Mouse (Mus musculus) CH12.LX (cell line): ENCODE results near the gene Fam72a. TPM values are rescaled to one million over a fixed set of nuclear protein-coding genes. Genes with fewer than 3 reads are reported as not detected.

ENCODE experiments used
- DNase-seq: peaks from one replicate; pipeline ENCODE4 v3.0.0-alpha.2; 2013; ENCODE audit errors: extremely low read depth
- H3K27ac ChIP-seq: 2 replicates; pipeline ENCODE4 v1.5.1; 2012; ENCODE audit warnings: low read depth, mild to moderate bottlenecking, control low read depth, moderate library complexity; ENCODE audit not compliant: insufficient read depth
- H3K27me3 ChIP-seq: replicated peaks from 2 replicates; pipeline ENCODE3; 2012; ENCODE audit warnings: inconsistent platforms
- H3K36me3 ChIP-seq, 2 experiments: replicated peaks in 1 of 2; 2 replicates each; pipeline versions ENCODE3 to v1.6.1; 2012; ENCODE audit warnings: inconsistent platforms in 1 of 2, low read length in 1 of 2, mild to moderate bottlenecking in 1 of 2, mixed read lengths in 1 of 2, moderate library complexity in 1 of 2; ENCODE audit not compliant: control insufficient read depth in 1 of 2, insufficient read depth in 1 of 2
- H3K4me1 ChIP-seq, 2 experiments: 2 replicates each; pipeline ENCODE4 v1.6.1; 2012; ENCODE audit warnings: inconsistent platforms in 1 of 2, moderate library complexity in 1 of 2; ENCODE audit not compliant: insufficient read depth in 2 of 2, control insufficient read depth in 1 of 2
- H3K4me2 ChIP-seq: 2 replicates; pipeline ENCODE4 v1.6.1; 2012; ENCODE audit warnings: low read depth, mild to moderate bottlenecking, control low read depth; ENCODE audit not compliant: poor library complexity, insufficient read depth, severe bottlenecking
- H3K4me3 ChIP-seq, 3 experiments: fragments of 150-350 bp in 1 of 3; sonication (generic) in 1 of 3; replicated peaks in 1 of 3; 2 replicates each; pipeline versions ENCODE3 to v1.5.1; 2011 to 2012; ENCODE audit warnings: low read depth in 2 of 3, low read length in 2 of 3, mild to moderate bottlenecking in 2 of 3, moderate library complexity in 2 of 3, control low read depth in 1 of 3, improper control_type of control experiment in 1 of 3, inconsistent platforms in 1 of 3, mixed read lengths in 1 of 3; ENCODE audit not compliant: poor library complexity in 1 of 3
- H3K79me2 ChIP-seq: replicated peaks from 2 replicates; pipeline ENCODE4 v1.6.1; 2012; ENCODE audit warnings: mild to moderate bottlenecking, moderate library complexity; ENCODE audit not compliant: control insufficient read depth, poor library complexity, insufficient read depth, severe bottlenecking; ENCODE audit errors: extremely low read depth
- H3K9ac ChIP-seq: 2 replicates; pipeline ENCODE4 v1.6.1; 2012; ENCODE audit warnings: low read depth, mild to moderate bottlenecking, control low read depth, moderate library complexity; ENCODE audit not compliant: insufficient read depth
- H3K9me3 ChIP-seq: replicated peaks from 2 replicates; pipeline ENCODE3; 2012; ENCODE audit warnings: low read length, inconsistent platforms, mixed read lengths
- CHD2 ChIP-seq: IDR thresholded peaks from 2 replicates; pipeline ENCODE4 v1.6.1; 2011; ENCODE audit warnings: low read length, improper control_type of control experiment
- CTCF ChIP-seq, 2 experiments: IDR thresholded peaks in 1 of 2; conservative IDR thresholded peaks in 1 of 2; 2 replicates each; pipeline ENCODE4 v1.5.1; 2011 to 2012; ENCODE audit warnings: low read depth in 2 of 2, low read length in 2 of 2, improper control_type of control experiment in 1 of 2, inconsistent platforms in 1 of 2, mild to moderate bottlenecking in 1 of 2, moderate library complexity in 1 of 2
- ELF1 ChIP-seq: IDR thresholded peaks from 2 replicates; pipeline ENCODE4 v1.6.1; 2014; ENCODE audit warnings: low read depth, mild to moderate bottlenecking, inconsistent platforms, low read length, improper control_type of control experiment
- EP300 ChIP-seq: IDR thresholded peaks from 2 replicates; pipeline ENCODE4 v1.6.1; 2011; ENCODE audit warnings: low read length, improper control_type of control experiment
- HCFC1 ChIP-seq: IDR thresholded peaks from 2 replicates; pipeline ENCODE4 v1.6.1; 2012; ENCODE audit warnings: low read depth, mild to moderate bottlenecking, inconsistent platforms, low read length, improper control_type of control experiment
- IRF4 ChIP-seq: IDR thresholded peaks from 2 replicates; pipeline ENCODE4 v1.6.1; 2014; ENCODE audit warnings: low read depth, mild to moderate bottlenecking, inconsistent platforms, low read length, improper control_type of control experiment
- KAT2A ChIP-seq: IDR thresholded peaks from 2 replicates; pipeline ENCODE4 v1.6.1; 2012; ENCODE audit warnings: low read length, improper control_type of control experiment, inconsistent platforms; ENCODE audit not compliant: insufficient replicate concordance
- MAFK ChIP-seq: IDR thresholded peaks from 2 replicates; pipeline ENCODE4 v1.6.1; 2011; ENCODE audit warnings: low read length, improper control_type of control experiment; ENCODE audit not compliant: insufficient replicate concordance
- MAX ChIP-seq: IDR thresholded peaks from 2 replicates; pipeline ENCODE4 v1.6.1; 2011; ENCODE audit warnings: low read length, improper control_type of control experiment
- MAZ ChIP-seq: IDR thresholded peaks from 2 replicates; pipeline ENCODE4 v1.6.1; 2012; ENCODE audit warnings: low read depth, mild to moderate bottlenecking, inconsistent platforms, low read length, improper control_type of control experiment, moderate library complexity
- MYC ChIP-seq: IDR thresholded peaks from 2 replicates; pipeline ENCODE4 v1.6.1; 2011; ENCODE audit warnings: low read depth, mild to moderate bottlenecking, improper control_type of control experiment, low read length
- POLR2AphosphoS2 ChIP-seq: IDR thresholded peaks from 2 replicates; pipeline ENCODE4 v1.6.1; 2011; ENCODE audit warnings: low read depth, low read length, improper control_type of control experiment
- RAD21 ChIP-seq: IDR thresholded peaks from 2 replicates; pipeline ENCODE4 v1.6.1; 2011; ENCODE audit warnings: low read depth, mild to moderate bottlenecking, low read length, improper control_type of control experiment, moderate library complexity
- SIN3A ChIP-seq: IDR thresholded peaks from 2 replicates; pipeline ENCODE4 v1.6.1; 2012; ENCODE audit warnings: low read length, improper control_type of control experiment, inconsistent platforms
- TCF12 ChIP-seq: IDR thresholded peaks from 2 replicates; pipeline ENCODE4 v1.6.1; 2014; ENCODE audit warnings: low read depth, mild to moderate bottlenecking, inconsistent platforms, low read length, improper control_type of control experiment
- USF2 ChIP-seq: conservative IDR thresholded peaks from 2 replicates; pipeline ENCODE4 v1.6.1; 2011; ENCODE audit warnings: low read depth, low read length, improper control_type of control experiment
- ZC3H11A ChIP-seq: IDR thresholded peaks from 2 replicates; pipeline ENCODE4 v1.6.1; 2012; ENCODE audit warnings: low read depth, mild to moderate bottlenecking, inconsistent platforms, low read length, improper control_type of control experiment
- ZMIZ1 ChIP-seq: IDR thresholded peaks from 2 replicates; pipeline ENCODE4 v1.6.1; 2012; ENCODE audit warnings: low read depth, mild to moderate bottlenecking, inconsistent platforms, low read length, improper control_type of control experiment
- dilution Hi-C: fragments of 300-500 bp; cut with MboI; formaldehyde crosslinking; loops from 2 replicates; pipeline ENCODE4 v1.14.3; 2020; ENCODE audit warnings: low sequenced_read_pairs; ENCODE audit not compliant: extremely low pct_unique_long_range_greater_than_20kb, extremely low pct_ligation_motif_present
- in situ Hi-C: fragments of 300-500 bp; cut with MboI; formaldehyde crosslinking; loops from 3 replicates; pipeline ENCODE4 v1.14.3; 2019; ENCODE audit warnings: low sequenced_read_pairs, low pct_ligation_motif_present, low pct_unique_long_range_greater_than_20kb, mixed read lengths
- polyA plus RNA-seq: library from polyadenylated mRNA; unstranded; fragments of >175 nt; gene quantifications from 2 replicates; pipeline ENCODE4 v1.2.1, GENCODE M21; 2012; ENCODE audit warnings: low read depth; ENCODE audit not compliant: insufficient read length
- total RNA-seq, 2 experiments: library from RNA; depleted of rRNA; stranded (reverse); fragments of 300-350 nt in 1 of 2; fragments of >200 nt in 1 of 2; gene quantifications; 2 replicates each; pipeline ENCODE4 v1.2.3; 2012 to 2014

The Fam72a gene
- total and polyA plus RNA-seq, 3 experiments: 10.5 to 22.4 (median 19.1) TPM

DNA sequence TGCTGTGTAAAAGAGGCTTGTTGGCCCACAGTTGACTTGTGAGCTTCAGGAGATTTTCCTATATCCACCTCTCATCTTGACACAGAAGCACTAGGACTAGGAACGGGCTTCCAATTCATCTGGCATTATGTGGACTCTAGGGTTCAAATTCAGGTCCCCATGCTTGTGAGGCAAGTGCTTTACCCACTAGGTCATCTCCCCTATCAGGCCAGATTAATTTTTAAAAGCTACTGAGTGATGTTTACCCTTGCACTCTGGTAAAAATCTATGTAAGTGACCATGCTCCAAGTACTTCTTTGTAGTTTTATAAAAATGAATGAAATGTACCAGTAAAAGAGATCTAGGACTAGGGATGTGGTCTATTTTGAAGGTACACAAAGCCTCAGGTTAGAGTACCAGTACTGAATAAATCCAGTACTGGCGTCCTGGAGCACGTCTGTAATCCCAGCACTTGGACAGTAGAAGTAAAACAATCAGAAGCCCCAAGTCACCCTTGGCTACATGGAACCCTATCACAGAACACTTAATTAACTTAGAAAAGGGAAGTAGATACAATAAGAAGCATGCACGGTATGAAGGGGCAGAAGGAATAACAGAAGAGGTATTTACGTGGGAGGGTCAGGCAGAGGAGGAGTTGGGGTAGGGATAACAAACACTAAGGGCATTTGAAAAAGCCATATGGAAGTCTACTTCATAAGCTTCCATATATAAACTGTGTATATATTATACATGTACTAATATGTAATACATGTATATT lies 41.4 kb upstream of the Fam72a start:
- peaks cover 15% of the 10 kb centered on the region for H3K79me2 ChIP-seq
- H3K9ac ChIP-seq: no peak overlapping the region

GRCm38 (mm10) chr1:131489312-131489711 lies 38.4 kb upstream of the Fam72a start:
- H3K27ac ChIP-seq: no peak overlapping the region
- H3K9me3 ChIP-seq: no peaks in the 10 kb centered on the region
- no peak for DNase-seq
- peaks cover 3 to 55% of the 10 kb centered on the region in 2 experiments; a peak in 3 of 4 replicates for H3K4me1 ChIP-seq
- no peak overlapping the region for H3K9ac ChIP-seq
- dilution Hi-C loops: no loop called here
- no peak for TF ChIP-seq IRF4
- no peak for TF ChIP-seq KAT2A
- TF ChIP-seq POLR2AphosphoS2: no peak
- TF ChIP-seq SIN3A: no peak
- TF ChIP-seq, all 38 proteins: peak for 0
- H3K4me3 ChIP-seq: no peak overlapping the region
- peaks cover 0 to 7% of the 10 kb centered on the region in 2 experiments for H3K36me3 ChIP-seq
- peaks cover 20% of the 10 kb centered on the region for H3K79me2 ChIP-seq
- H3K4me2 ChIP-seq: no peak overlapping the region
- in situ Hi-C loops: no loop called here
- no peaks in the 10 kb centered on the region for H3K27me3 ChIP-seq

More for the DNA sequence above, 41.4 kb upstream of the Fam72a start:
- in situ Hi-C loops: no loop called here
- TF ChIP-seq RAD21: no peak
- TF ChIP-seq CHD2: no peak
- no peak for TF ChIP-seq ZC3H11A
- TF ChIP-seq MAZ: no peak
- no peak for TF ChIP-seq TCF12
- no peak for TF ChIP-seq HCFC1
- TF ChIP-seq CTCF (conservative IDR thresholded peaks at IDR 0.05 in 1 of 2, IDR thresholded peaks at IDR 0.05 in 1 of 2; ENCODE audit: low read depth in 2 of 2, low read length in 2 of 2): no peak
- no peak overlapping the region for H3K27ac ChIP-seq
- no peak overlapping the region for H3K4me2 ChIP-seq
- dilution Hi-C loops: no loop called here
- H3K9me3 ChIP-seq: no peaks in the 10 kb centered on the region
- H3K27me3 ChIP-seq: no peaks in the 10 kb centered on the region
- H3K36me3 ChIP-seq: peaks cover 0 to 6% of the 10 kb centered on the region in 2 experiments
- no peak overlapping the region for H3K4me3 ChIP-seq
- peaks cover 0 to 50% of the 10 kb centered on the region in 2 experiments; a peak in 2 of 4 replicates for H3K4me1 ChIP-seq
- no peak for DNase-seq

GRCm38 (mm10) chr1:131491579-131491978 lies 36.1 kb upstream of the Fam72a start:
- in situ Hi-C loops (no loop called here), dilution Hi-C loops (no loop called here)
- peaks cover 16% of the 10 kb centered on the region; the same call in 1 of the 2 replicates for H3K79me2 ChIP-seq
- no peak overlapping the region for H3K9ac ChIP-seq
- H3K4me2 ChIP-seq: no peak overlapping the region
- no peak for TF ChIP-seq EP300
- TF ChIP-seq MAX: no peak
- no peak for TF ChIP-seq MYC
- no peak for TF ChIP-seq MAFK
- no peak for TF ChIP-seq MAZ
- TF ChIP-seq ZMIZ1: no peak
- no peak for TF ChIP-seq ELF1
- TF ChIP-seq USF2: no peak
- no peak for TF ChIP-seq CHD2
- TF ChIP-seq CTCF (conservative IDR thresholded peaks at IDR 0.05 in 1 of 2, IDR thresholded peaks at IDR 0.05 in 1 of 2; ENCODE audit: low read depth in 2 of 2, low read length in 2 of 2): no peak
- H3K36me3 ChIP-seq: peaks cover 0 to 14% of the 10 kb centered on the region in 2 experiments
- no peaks in the 10 kb centered on the region for H3K9me3 ChIP-seq
- DNase-seq: no peak
- H3K4me1 ChIP-seq: peaks cover 3 to 52% of the 10 kb centered on the region in 2 experiments; a peak in 3 of 4 replicates
- H3K27ac ChIP-seq: no peak overlapping the region
- H3K4me3 ChIP-seq: no peak overlapping the region
- no peaks in the 10 kb centered on the region for H3K27me3 ChIP-seq
